Mouse (Mus musculus): ENCODE measurements at regions not wholly inside any gene's neighbourhood (a gene's known extent, or its start where the extent isn't known, plus 50 kb on each side); places are given as distances from the start of the nearest gene placed in this dataset.

DNA sequence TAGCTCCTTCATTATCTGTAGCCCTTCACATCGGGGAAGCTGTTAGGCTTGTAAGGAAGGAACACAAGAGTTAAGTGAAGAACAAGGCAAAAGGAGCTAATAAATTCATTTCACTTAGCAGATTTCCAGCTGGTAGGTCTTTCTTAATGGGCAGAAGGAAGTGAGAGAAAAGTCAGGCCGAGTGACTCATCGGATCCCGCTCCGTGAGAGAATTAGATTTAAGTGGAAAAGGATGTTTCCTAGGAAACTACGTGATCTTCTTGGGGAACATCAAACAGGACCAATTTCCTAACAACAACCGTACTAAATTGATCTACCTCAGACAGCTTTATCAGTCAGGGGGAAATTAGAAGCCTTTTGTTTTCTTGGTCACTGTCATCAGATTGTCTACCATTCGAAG is 625.4 kb upstream of the Arpp21 start:
- no peak for DNase-seq

DNA sequence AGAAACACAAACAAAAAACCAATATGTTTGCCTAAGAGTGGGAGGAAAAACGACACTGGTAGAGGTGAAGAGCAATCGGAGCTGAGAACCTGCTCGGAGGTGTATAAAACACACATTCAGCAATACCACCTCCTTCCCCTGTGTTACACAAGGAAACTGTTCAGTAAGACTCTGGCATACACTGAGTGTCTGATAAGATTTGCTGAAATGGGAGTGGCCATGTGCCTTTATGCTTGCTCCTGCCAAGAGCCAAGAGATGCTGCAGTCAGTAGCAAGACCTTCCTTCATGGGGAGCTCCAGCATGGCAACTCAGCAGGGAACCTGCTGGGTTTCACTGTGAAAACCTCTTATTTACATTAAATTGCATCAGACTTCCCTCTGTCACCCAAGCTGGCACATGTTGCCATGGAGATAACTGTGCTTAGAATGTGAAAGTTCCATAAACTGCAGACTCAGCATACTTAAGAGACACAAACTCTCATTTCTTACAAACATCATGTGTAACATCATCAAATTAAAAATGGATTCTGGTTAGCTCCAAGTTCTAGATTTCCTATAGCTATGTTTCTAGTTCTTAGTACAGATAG is 624.7 kb upstream of the Arpp21 start:
- DNase-seq = no peak

DNA sequence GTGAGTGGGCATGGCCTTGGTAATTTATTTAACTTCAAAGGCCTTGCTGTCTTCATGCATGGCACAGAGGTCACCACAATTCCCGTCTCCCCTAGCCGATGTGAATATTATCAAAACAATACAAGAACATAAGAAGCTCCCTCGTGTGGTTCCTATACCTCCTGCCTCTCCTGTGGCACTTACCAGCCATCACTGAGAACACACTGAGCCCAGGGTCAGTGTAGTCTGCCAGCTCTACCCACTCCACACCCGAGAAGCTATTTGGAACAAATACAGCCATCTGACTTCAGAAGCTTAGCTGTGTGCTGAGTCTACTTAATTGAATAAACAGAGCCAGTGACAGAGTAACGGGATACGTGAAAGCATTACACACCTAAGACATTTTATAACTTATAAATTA is 605.7 kb upstream of the Arpp21 start:
- no peak for DNase-seq

DNA sequence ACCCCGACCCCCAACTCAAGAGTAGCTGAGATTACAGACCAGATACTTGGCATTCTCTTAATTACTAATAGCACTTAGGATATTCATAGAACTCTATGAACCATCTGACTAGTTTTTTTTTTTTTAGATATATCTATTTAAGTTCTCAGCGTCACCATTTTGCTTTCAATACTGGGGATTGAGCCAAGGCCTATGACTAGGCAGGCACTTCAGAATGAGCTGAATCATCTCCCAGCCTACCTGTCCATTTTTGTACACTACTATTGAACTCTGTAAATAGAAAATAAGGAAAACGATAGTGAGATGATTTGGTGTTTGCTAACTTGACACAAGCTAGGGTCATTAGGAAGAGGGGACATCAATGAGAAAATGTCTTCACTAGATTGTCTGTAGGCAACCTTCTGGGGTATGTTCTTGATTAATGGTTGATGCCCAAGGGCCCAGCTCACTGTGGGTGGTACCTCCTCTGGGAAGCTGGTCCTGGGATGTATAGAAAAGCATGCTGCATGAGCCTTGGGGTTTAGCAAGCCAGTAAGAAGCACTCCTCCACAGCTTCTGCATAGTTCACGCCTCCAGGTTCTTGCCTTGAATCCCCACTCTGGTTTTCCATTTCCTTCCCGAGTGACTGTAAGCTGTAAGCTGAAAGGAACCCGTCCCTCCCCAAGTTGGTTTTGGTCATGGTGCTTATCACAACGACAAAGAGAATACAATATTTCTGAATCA is 603.5 kb upstream of the Arpp21 start:
- DNase-seq = no peak

DNA sequence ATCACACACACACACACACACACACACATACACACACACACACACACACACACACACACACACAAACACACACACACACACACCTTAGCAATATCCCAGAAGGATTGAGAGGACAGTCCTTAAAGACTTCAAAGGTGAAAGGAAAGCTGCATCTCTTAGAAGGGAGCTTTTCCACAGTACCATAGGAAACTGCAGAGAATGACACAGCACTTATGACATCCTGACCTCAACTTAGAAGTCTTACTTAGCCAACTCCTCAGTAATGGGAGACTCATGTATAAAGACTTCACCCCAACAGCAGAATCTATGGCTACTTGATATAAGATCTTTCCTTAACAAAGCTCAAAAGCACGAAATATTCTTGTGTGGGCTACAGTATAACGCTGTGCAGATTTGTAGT is 601.8 kb upstream of the Arpp21 start:
- no peak for DNase-seq

DNA sequence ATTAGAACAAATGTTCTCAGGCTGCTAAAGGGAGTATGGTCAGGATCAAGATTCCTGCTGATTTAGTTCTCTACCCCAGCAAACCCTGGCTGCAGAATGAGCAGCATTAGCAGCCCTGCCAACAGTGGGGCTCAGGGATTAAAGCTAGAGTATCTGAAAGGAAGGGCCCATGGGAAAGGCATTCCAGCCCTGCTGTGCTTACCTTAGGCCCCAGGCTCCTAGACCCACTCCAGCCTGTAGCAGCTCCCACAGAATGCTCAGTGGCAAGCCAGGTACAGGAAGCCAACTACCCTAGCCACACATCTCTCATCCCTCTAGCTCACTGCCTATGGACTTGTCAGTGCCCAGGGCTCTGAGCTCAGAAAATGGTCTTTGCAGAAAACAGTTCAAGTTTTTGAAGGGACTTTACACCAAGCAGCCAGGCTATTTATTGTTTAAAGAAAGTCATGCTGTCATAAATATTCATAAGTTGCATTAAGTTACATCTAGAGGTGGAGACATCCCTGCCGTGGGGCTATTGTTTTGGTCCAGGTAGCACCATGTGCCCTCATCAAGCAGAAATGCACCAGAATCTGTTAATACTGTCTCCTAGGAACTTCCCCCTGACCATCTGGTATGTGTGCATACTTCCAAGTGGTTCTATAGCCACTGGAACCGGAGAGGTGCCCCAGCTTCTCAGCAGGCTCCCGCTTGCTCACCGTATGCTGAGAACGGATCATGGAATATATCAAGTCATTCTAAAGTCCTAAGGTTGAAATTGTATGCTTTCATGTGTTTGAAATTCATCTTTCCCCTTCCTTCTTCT is 598.9 kb upstream of the Arpp21 start:
- DNase-seq = no peak

DNA sequence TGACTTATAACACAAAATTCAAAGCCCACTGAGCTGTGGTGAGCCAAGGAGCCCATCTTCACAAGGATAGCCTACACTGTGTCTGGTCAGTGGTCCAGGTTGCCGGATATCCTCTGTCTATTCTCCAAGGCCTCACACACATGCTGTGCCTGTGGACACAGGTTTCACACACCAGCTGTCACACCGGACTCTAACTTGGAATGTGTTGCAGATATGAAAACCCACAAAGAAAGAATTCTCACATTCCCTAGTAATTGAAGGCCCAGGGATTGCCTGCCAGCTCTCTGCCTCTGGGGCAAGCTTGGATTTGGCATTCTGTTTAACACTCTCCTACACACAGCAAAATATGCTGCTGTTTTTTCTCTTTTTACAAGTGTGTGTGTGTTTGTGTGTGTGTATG is 595.4 kb upstream of the Arpp21 start:
- DNase-seq = no peak

DNA sequence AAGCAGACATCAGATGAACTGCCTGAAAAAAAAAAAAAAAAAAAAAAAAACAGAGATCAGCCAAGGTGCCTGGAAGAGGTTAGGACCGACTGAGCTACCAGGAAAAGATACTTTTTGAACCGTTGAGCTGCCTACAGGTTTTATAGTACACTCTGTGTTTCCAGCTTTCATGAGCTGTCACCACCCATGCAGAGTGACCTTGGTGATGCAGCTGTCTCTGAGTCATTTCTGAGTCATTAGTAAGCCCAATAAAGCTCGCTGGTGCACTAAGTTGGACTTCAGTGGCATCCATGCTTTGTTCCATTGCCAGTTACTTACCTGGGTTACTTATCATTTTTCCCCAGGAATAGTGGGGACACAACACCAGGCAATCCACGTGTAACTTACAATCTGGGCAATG is 592.9 kb upstream of the Arpp21 start:
- DNase-seq = peak; percentile 18

DNA sequence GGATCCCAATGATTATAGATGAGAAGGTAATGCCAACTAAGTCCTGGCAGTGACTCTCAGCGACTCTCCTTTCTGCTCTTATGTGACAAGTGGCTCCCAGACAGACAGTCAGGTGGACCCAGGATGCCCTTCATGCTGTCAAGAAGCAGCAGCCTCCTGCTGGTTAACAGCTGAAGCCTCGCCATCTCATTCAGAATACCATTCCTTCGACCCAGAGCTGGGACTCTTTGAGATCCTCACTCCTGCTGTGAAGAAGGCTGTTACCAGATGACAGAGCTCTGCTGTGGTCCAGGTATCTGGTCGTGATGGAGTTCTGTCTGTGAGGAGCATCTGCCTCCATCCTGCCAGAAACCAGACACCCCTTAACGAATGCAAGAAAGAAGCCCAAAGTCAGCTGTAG is 590.9 kb upstream of the Arpp21 start:
- DNase-seq = no peak

DNA sequence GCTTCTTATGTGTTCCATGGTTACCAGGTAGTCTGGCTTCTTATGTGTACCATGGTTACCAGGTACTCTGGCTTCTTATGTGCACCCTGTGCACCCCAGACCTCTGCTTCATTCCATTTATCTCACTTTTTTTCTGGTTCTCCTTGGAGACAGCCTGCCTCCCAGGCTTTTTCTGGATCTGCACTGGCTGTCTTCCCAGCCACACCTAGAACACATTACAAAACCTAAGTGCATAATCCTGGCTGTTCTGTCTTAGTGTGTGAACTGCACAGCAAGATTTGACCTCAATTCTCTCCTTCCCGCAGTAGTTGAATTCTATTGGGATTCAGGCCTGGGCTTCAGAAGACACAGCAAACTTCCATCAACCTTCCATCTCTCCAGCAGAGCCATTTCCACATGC is 586.2 kb upstream of the Arpp21 start:
- DNase-seq = no peak

DNA sequence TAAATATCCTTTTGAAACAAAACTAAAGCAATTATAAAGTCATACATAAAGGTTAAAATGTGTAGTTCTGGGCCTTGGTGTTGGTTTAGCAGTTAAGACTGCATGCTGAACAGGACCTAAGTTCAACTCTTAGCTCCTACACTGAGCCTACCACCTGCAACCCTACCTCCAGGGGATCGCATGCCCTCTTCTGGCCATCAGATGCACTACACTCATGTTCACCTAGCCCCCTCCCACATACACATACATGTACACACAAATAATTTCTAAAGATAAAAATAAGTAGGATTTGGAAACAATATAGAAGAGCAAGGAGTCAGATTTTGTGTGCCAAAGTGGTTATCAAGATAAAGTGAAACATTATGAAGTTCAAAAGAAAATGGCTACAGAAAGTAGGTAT is 576.2 kb upstream of the Arpp21 start:
- DNase-seq = no peak

DNA sequence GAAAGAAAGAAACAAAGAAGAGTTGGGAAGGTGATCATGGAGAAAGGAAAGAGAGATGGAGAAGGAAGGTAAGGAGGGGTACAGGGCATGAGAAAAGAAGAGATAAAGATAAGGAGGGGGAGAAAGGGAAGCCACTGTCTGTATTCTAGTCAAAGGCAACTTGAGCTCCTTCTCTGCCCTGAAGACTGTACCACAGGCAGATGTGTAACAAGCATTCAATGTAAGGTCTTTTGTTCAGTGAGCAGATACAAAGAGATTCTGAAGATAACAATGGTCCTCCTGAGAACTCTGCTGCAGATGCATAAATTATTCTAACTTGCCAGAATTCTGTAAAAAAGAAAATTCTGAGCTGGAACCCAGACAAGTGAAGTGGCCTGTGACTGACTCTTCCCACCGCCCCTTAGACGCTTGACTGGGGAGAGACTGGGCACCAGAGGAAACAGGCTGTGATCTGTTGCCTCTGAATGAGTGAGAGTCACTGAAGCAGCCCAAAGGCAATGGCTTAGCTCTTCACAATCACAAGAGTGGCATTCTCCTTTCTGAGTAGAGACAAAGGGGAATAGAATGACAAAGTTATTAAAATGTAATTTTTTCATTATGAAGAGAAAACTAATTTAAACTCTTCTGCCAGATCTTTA is 564.0 kb upstream of the Arpp21 start:
- no peak for DNase-seq

DNA sequence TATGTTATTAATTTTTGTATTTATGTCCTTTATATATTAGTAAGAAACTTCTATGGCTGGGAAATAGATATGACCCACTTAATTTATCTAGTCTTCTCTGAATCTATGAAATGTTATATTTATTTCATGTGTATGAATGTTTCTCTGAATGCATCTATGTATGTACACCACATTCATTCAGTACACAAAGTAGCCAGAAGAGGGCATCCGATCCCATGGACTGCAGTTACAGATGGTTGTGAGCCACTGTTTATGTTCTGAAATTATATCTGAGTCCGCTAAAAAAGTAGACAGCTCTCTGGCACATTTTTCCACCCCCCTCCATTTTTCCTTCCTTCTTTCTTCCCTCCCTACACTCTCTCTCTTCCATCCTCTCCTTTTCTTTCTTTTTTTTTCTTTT is 557.8 kb upstream of the Arpp21 start:
- no peak for DNase-seq

DNA sequence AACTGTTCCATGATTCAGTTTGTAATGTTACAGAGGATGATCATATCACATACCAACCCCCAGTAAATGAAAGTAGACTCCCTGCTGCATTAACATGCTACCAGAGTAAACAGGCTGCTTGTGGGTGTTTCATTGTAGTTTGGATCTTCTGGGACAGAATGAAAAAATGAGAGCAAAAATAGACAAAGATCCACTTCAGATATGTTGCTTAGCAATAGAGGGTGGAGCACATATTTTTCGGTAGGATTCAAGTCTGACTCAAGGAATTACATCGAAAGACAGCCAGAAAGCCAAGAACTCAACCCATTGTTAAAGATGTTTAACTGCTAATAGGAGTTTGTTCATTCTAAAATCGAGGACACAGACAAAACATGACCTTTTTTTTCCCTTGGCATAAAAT is 536.2 kb upstream of the Arpp21 start:
- no peak for DNase-seq

DNA sequence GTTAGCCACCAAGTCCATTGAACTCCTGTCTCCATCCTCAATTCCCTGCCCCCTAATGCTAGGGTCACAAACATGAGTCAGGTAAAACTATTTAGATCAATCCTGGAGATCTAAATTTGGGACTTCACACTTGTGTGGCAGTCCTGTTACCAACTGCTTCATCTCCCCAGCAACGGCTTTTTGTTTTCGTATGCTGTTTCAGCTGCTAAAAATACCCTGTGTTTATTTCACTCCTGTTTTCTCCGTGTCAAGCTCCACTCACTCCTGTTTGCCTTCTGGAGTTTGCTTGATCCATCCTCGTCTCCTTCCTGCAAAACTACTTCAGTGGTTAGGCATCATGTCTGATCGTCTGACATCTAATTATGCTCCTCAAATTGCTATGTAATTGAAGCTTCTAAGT is 508.9 kb upstream of the Arpp21 start:
- no peak for DNase-seq

DNA sequence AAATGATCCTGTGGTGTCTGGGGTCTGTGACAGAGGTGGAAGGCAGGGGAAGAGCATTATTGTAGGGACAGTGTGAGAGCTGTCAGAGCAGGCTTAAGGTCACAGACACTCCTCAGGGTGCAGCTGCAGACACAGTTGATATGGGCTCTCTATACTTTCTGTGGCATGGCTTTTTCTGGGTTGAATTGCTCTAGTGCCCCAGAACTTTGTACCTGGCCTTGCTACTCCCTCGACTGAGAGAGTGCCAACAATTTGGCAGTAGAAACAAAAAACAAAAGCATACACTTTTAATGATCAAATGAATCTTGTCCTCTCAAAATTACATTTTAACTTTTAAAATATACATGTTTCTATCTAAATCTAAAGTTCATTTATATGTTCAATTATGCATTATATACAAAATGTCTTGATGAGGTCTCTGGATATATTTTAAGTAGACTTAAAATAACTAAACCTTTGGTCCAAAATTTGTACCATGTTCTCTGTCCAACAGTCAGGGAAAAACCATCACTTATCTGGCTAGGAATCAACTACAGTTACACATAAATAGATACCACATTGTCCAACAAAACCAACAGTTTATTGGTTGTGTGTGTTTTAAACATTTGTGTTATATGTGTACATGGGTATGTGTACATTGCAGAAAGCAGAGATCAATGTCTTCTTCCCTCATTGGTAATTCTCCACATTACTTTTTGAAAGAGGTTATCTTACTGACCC is 508.3 kb upstream of the Arpp21 start:
- DNase-seq = no peak

DNA sequence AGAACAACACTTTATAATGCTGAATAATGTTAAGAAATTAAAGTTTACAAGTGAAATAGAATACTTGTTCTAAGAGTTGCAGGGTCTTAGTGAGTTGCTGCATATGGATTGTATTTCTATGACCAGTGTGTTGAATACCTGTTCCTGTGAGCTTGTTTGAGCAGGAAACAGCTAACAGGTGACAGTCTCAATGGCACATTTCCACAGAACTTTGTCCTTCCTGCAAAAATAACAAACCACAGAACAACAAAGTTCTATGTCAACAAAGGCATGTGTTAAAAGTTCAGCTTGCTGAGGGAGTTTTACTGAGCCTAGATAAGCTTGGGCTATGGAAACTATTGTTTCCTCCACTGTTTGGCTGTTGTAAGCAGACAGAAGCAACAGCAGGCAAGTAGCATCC is 500.0 kb upstream of the Arpp21 start:
- DNase-seq = no peak

DNA sequence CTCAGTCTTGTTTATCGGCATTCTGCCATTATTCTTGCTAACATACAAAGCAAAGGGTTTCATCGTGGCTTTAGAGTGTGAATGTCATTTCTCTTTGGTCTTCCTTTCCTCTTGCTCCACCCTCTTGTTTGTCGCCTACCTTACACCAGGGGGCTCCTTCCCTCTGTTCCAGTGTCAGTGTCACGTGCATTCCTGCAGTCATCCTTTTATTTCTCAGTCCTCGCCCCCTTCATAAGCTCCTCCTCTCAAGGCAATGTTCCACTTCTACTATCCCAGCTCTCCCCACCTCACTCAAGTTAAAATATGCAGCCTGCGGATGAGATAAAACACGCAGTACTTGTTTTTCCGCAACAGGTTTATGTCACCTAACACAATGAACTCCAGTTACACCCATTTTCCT is 489.8 kb upstream of the Arpp21 start:
- DNase-seq = no peak

DNA sequence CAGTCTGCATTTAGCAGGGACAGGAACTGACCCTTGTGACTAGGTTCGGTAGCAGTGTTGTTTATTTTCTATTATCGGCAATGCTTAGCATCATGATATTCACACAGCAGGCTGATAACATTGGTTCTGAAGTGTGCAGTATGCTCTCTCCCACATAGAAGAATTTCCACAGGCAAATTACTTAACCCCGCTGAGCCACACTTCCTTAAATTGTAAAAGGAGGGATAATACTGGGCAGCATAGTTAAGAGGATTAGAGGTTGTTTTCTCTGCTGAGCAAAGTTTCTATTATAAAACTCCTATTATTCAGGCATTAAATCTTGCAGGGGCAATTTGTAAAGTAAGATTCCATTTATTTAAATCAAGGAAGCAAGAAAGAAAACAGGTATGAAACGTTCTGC is 489.4 kb upstream of the Arpp21 start:
- no peak for DNase-seq

DNA sequence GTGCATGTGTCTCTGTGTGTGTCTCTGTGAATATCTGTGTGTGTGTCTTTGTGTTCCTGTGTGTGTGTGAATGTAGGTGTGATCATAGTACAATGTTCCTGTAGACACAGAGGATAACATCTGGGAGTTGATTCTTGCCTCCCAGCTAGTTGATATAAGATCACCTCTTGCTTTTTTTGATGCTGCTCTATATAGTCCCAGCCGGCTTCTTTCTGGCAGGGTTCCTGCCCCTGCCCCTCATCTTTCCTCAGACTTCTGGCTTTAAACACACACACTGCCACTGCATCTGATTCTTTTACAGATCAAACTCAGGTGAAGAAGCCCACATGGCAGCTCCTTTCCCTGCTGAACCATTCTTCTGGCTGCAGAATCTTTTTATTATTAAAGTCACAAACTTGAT is 487.6 kb upstream of the Arpp21 start:
- DNase-seq = no peak

DNA sequence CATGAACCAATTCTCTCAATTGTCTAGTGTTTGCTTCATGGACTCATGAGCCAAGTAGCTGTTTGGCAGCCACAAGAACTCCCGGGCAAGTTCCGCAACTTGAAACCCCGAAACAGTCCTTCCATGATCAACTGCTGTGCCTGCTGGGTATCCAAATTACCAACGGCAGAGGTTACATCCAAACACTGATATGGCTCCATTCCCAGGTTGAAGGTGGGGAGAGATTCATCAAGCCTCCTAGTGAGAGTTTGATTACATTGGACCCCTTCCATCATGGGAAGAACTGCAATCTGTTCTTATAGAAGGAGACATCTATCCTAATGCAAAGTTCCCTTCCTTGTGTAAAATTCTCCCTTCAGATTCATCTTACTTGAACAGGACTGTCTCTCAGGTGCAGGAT is 486.8 kb upstream of the Arpp21 start:
- DNase-seq = no peak

DNA sequence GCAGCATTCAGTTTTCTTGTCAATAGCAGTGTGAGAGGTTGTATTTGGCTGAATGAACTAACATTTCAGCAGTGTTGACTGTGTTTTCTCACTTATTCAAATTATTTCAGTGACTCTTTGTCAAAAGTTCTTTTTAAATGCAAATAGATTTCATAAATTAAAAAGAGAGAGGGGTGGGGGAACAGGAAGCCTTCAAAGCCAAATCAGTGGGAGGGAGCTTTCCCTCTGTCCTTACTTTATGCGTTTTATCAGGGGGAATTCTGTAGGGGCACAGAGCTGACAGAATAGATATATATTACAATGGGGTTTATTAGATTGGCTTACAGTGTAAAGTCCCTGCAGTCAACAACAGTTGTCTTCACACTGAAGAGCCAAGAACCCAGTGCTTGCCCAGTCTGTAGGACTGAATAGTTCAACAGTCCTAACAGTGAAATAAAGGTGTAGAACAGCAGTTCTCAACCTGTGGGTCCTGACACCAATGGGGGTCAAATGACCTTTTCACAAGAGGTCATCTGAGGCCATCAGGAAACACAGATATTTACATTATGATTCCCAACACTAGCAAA is 479.5 kb upstream of the Arpp21 start:
- DNase-seq = no peak

Measured in adrenal gland, postnatal 25 days (tissue).